Mouse (Mus musculus): ENCODE data around the gene Gm49383. TPM values are rescaled to one million over a fixed set of nuclear protein-coding genes. Genes with fewer than 3 reads are reported as not detected.

Gene Gm49383
- total RNA-seq, 2 experiments from 2014 or later = 3.1 to 3.4 TPM

DNA sequence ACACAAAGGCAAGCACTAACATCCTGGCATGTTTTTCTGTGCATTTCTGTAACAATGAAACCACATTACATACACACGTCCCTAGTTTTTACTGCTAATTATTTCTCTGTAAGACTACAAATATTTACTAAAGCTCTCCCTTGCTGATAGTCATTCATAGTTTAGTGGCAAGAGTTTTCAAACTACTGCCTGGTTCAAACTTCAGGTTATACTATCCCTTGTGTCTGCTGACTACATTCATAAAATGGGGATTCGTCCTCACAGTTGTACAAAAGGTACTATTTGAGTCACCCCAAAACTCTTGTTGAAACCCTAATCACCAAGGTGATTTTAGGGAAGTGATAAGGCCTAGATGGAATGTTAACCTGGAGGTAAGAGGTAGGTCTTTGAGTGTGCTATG is 41.0 kb downstream of the Gm49383 start:
- intact Hi-C loops (cut with DNase I) = no loop called here
- DNase-seq = no peak
- Histone ChIP-seq H3K4me3 (no peak overlapping the region), H3K27ac (no peak overlapping the region)
- no peak for TF ChIP-seq CTCF (IDR thresholded peaks at IDR 0.05)

DNA sequence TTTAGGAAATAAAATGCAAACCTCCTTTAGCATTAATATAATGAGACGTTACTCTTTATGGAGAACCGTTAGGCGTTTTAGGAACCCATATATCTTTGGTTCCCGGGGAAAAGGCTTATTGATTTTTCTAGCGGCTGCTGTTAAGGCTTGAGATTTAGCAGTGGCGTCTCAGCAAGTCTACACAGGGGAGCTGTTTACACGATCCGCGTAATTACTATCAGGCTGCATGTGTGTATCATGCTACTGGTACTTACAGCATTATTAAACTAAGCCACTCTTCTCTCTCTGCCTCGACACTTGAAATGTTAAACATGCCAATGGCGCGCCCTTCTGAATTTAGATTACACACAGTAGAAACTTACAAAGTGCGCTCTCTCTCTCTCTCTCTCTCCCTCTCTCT is 46.9 kb downstream of the Gm49383 start:
- Histone ChIP-seq H3K27ac (no peak overlapping the region), H3K4me3 (no peak overlapping the region)
- DNase-seq = no peak
- intact Hi-C loops (cut with DNase I) = no loop called here
- no peak for TF ChIP-seq CTCF (IDR thresholded peaks at IDR 0.05)

DNA sequence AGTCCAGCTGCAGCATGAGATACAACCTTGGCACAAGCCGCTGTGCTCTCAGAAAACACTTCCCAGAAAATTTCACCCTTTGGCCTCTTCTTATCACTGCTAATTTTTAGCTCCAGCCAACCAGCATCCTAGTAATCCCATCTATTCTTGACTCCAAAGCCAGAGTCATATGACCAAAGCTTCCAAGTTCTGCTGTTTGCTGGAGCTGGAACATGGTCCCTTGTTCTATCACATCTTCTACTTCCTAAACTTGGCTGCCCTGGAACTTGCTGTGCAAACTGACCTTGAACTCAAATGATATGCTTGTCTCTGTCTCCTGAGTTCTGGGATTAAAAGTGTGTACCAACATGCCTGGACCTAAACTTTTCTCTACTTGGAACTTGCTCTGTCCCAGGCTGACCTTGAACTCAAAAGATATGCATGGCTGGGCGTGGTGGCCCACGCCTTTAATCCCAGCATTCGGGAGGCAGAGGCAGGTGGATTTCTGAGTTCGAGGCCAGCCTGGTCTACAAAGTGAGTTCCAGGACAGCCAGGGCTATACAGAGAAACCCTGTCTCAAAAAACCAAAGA is 49.7 kb downstream of the Gm49383 start:
- TF ChIP-seq CTCF (IDR thresholded peaks at IDR 0.05) = no peak
- no peak for DNase-seq
- intact Hi-C loops (cut with DNase I) = no loop called here
- H3K27ac ChIP-seq = no peak overlapping the region
- no peak overlapping the region for H3K4me3 ChIP-seq

DNA sequence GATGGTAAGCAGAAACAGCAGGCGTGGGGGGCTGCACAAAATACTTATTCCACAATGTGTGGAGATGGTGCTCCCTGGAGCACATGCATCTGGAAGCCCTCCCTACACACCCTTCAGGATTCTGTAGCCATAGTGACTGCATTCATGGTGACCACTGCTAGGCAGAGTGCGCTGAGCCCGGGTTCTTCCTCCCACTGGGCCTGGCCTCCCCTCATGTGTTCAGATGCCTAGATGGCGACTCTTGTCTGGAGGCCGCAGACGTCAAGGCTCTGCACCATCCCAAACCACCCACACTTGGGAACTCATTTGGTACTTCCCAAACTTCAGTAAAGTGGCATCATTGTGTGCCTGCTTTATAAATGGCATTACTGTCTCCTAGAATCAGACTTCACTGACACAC is 53.4 kb downstream of the Gm49383 start:
- no peak overlapping the region for H3K4me3 ChIP-seq
- DNase-seq = no peak
- TF ChIP-seq CTCF (IDR thresholded peaks at IDR 0.05) = no peak
- intact Hi-C loops (cut with DNase I) = no loop called here
- no peak overlapping the region for H3K27ac ChIP-seq

DNA sequence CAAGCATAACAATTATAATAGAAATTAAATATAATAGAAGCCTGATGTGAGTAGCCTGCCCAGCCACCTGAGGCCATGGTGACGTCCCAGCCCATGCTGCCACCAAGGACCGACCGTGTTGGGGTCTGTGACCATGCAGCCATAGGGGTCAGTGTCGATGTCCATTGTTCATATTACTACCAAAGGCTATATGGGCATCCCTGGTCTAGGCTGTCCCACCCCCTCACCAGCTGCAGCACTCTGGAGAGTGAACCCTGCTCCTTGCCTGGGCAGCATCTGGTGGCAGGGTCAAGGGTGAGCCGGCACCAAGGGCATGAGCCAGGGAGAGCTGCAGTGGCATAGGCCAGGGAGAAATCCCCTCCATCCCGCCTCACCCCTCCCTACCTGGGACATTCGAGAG is 57.1 kb downstream of the Gm49383 start:
- DNase-seq = no peak
- no peak for TF ChIP-seq CTCF (IDR thresholded peaks at IDR 0.05)
- Histone ChIP-seq H3K4me3 (no peak overlapping the region), H3K27ac (no peak overlapping the region)
- intact Hi-C loops (cut with DNase I) = no loop called here

DNA sequence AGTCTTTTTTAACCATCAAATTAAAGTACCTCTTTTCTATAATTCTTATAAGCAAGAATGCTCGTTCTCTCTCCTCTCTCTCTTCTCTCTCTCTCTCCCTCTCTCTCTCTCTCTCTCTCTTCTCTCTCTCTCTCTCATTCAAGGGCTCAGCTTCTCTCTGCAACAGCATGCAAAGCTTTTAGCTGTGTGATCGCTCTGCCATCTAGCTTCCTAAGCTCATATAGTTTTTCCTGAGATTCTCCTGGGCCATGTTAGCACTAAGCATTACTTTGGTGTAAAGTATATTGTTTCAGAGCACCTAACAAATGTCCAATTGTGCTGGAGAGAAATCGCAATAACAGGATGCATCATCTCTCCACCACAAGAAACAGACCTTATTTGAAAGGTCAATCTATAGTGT is 57.7 kb downstream of the Gm49383 start:
- H3K27ac ChIP-seq = no peak overlapping the region
- intact Hi-C loops (cut with DNase I) = no loop called here
- H3K4me3 ChIP-seq = no peak overlapping the region
- TF ChIP-seq CTCF (IDR thresholded peaks at IDR 0.05) = no peak
- no peak for DNase-seq

Small RNAs within 50 kb of the gene (microRNA-seq; reads per million reads assigned to microRNA genes)
- gene Gm47287 = not detected
- gene Gm47295 = not detected

Other genes starting within 250 kb of the Gm49383 start
- 1,000 to 10,000 TPM in 1 of 2 experiments, 100 to 1,000 TPM in 1; 838 to 1,075 TPM for gene Rps29, start 37.9 kb downstream of the Gm49383 start, total RNA-seq (2021)
- not detected for gene Lrr1, start 28.3 kb downstream of the Gm49383 start, total RNA-seq (2021)
- 100 to 1,000 TPM; 290 to 325 TPM for gene Rpl36al, start 13.0 kb downstream of the Gm49383 start, total RNA-seq (2021)
- 1 to 10 TPM; 6.0 to 7.3 TPM for gene Mgat2, start 12.9 kb downstream of the Gm49383 start, total RNA-seq (2021)
- under 1 TPM; 0.38 to 0.64 TPM for gene Dnaaf2, start 1.3 kb upstream of the Gm49383 start, total RNA-seq (2021)
- gene Gm49384, start 7.2 kb upstream of the Gm49383 start, total RNA-seq (2021) = 1 to 10 TPM; 2.0 to 3.2 TPM
- gene Pole2, start 31.1 kb upstream of the Gm49383 start, total RNA-seq (2021) = under 1 TPM; 0.28 to 0.42 TPM
- 10 to 100 TPM; 18.7 to 24.1 TPM for gene Klhdc1, start 44.1 kb upstream of the Gm49383 start, total RNA-seq (2021)
- gene Klhdc2, start 99.6 kb upstream of the Gm49383 start, total RNA-seq (2021) = 100 to 1,000 TPM; 110 to 114 TPM
- 10 to 100 TPM; 23.1 to 23.6 TPM for gene Nemf, start 160.1 kb upstream of the Gm49383 start, total RNA-seq (2021)
- gene Arf6, start 175.0 kb upstream of the Gm49383 start, total RNA-seq (2021) = 10 to 100 TPM; 20.5 to 20.8 TPM
- not detected for gene Gm9887, start 175.4 kb upstream of the Gm49383 start, total RNA-seq (2021)

Data from gastrocnemius, adult 2 months (tissue).